Mouse (Mus musculus): ENCODE measurements around the gene Cchcr1.
"Not testable (repeated sequence)": the region's sequence is repeated elsewhere in the genome, so short reads cannot be mapped to it uniquely, and the experiment has no call there.

The Cchcr1 gene

GRCm38 (mm10) chr17:35516652-35517500 is at the start of gene Cchcr1, which contains the start of gene Tcf19:
Gene Cchcr1, plus strand, starts transcription at chr17:35517100.
Gene Tcf19, minus strand, starts transcription at chr17:35516824.
- DNase-seq (ENCODE audit: low spot score): peak; percentile 99

GRCm38 (mm10) chr17:35468936-35469335 is 48.0 kb upstream of the Cchcr1 start:
- DNase-seq (ENCODE audit: low spot score): not testable (repeated sequence)

- DNase-seq (ENCODE audit: low spot score): no peak
Observed at GRCm38 (mm10) chr17:35469842-35470751, 46.8 kb upstream of the Cchcr1 start, which contains the start of gene H2-Q10. Gene H2-Q10, plus strand, starts transcription at chr17:35470089.

GRCm38 (mm10) chr17:35484066-35484465 is 32.8 kb upstream of the Cchcr1 start:
- DNase-seq (ENCODE audit: low spot score): no peak

GRCm38 (mm10) chr17:35485702-35486101 is 31.2 kb upstream of the Cchcr1 start:
- DNase-seq (ENCODE audit: low spot score): no peak

GRCm38 (mm10) chr17:35486726-35487125 is 30.2 kb upstream of the Cchcr1 start:
- no peak for DNase-seq (ENCODE audit: low spot score)

GRCm38 (mm10) chr17:35488041-35488440 is 28.9 kb upstream of the Cchcr1 start:
- DNase-seq (ENCODE audit: low spot score): no peak

- DNase-seq (ENCODE audit: low spot score): no peak
Observed at GRCm38 (mm10) chr17:35490320-35490719, 26.6 kb upstream of the Cchcr1 start.

- no peak for DNase-seq (ENCODE audit: low spot score)
Observed at GRCm38 (mm10) chr17:35497124-35497523, 19.8 kb upstream of the Cchcr1 start.

- no peak for DNase-seq (ENCODE audit: low spot score)
Observed at GRCm38 (mm10) chr17:35502226-35502625, 14.7 kb upstream of the Cchcr1 start.

- no peak for DNase-seq (ENCODE audit: low spot score)
Observed at GRCm38 (mm10) chr17:35502762-35503161, 14.1 kb upstream of the Cchcr1 start.

GRCm38 (mm10) chr17:35503849-35504248 is 13.1 kb upstream of the Cchcr1 start:
- no peak for DNase-seq (ENCODE audit: low spot score)

GRCm38 (mm10) chr17:35504628-35505481 is 12.0 kb upstream of the Cchcr1 start:
- DNase-seq (ENCODE audit: low spot score): no peak

- no peak for DNase-seq (ENCODE audit: low spot score)
Observed at GRCm38 (mm10) chr17:35505776-35506175, 11.1 kb upstream of the Cchcr1 start, which contains the start of gene Pou5f1. Gene Pou5f1, plus strand, starts transcription at chr17:35506018.

- DNase-seq (ENCODE audit: low spot score): no peak
Observed at GRCm38 (mm10) chr17:35506881-35507280, 10.0 kb upstream of the Cchcr1 start.

GRCm38 (mm10) chr17:35507556-35508260 is 9.2 kb upstream of the Cchcr1 start:
- DNase-seq (ENCODE audit: low spot score): no peak

GRCm38 (mm10) chr17:35508279-35508678 is 8.6 kb upstream of the Cchcr1 start:
- not testable (repeated sequence) for DNase-seq (ENCODE audit: low spot score)

- DNase-seq (ENCODE audit: low spot score): no peak
Observed at GRCm38 (mm10) chr17:35509284-35509683, 7.6 kb upstream of the Cchcr1 start.

- DNase-seq (ENCODE audit: low spot score): no peak
Observed at GRCm38 (mm10) chr17:35512916-35513626, 3.8 kb upstream of the Cchcr1 start.

GRCm38 (mm10) chr17:35513886-35514285 is 3.0 kb upstream of the Cchcr1 start:
- peak; percentile 29 for DNase-seq (ENCODE audit: low spot score)
